Mouse (Mus musculus) thymus, adult 2 months (tissue): ENCODE measurements around the gene Gpx6.

Experiments used
- CTCF ChIP-seq: fragments of 200-500 bp; IDR thresholded peaks from 2 replicates; pipeline ENCODE4 v1.5.1; 2012; ENCODE audit warnings: mild to moderate bottlenecking, control low read depth, low read length, moderate library complexity, borderline replicate concordance; ENCODE audit not compliant: control insufficient read depth, poor library complexity, insufficient read depth; ENCODE audit errors: extremely low read depth
- POLR2A ChIP-seq: fragments of 200-500 bp; IDR thresholded peaks from 2 replicates; pipeline ENCODE4 v1.6.1; 2012; ENCODE audit warnings: mild to moderate bottlenecking, low read length, control low read depth, moderate library complexity; ENCODE audit not compliant: control insufficient read depth, poor library complexity, insufficient read depth; ENCODE audit errors: extremely low read depth

DNA sequence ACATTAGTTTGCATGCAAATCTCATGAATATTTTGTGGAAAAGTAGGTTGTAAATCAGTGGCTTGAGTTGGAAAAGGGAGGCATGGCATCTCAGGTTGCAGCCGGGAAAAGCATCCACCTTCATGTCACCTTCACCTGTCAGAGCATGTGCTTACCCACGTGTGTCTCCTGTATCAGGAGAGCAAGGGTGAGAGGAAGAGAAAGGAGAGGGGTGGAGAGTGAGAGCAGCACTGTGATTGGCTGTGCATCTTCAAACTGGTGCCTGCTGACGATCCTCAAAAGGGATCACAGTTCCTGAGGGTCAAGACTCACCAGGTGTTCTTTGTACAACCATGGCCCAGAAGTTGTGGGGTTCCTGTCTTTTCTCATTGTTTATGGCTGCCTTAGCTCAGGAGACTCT is at the start of gene Gpx6:
- no peak for TF ChIP-seq CTCF
- TF ChIP-seq POLR2A = no peak
